Mouse (Mus musculus) hindbrain, embryonic 15.5 days (tissue): ENCODE measurements around the gene Cyp1b1. TPM values are rescaled to one million over a fixed set of nuclear protein-coding genes. Genes with fewer than 3 reads are reported as not detected.

ENCODE experiments used
- ATAC-seq: fragments of 200-750 bp; cut with Nextera tagmentation; 2 replicates; pipeline ENCODE4 v1.8.0; 2017; ENCODE audit warnings: low read depth, moderate number of reproducible peaks, moderate TSS enrichment; ENCODE audit not compliant: low FRiP score
- H3K27ac ChIP-seq: fragments of 300-500 bp; sonication (generic); replicated peaks from 2 replicates; pipeline ENCODE4 v1.5.1; 2015; ENCODE audit warnings: mild to moderate bottlenecking, inconsistent platforms
- H3K27me3 ChIP-seq: fragments of 300-500 bp; sonication (generic); 2 replicates; pipeline ENCODE4 v1.6.1; 2015; ENCODE audit warnings: control low read depth, inconsistent platforms
- H3K36me3 ChIP-seq: fragments of 300-500 bp; sonication (generic); 2 replicates; pipeline ENCODE4 v1.6.1; 2015; ENCODE audit warnings: control low read depth, inconsistent platforms
- H3K4me1 ChIP-seq: fragments of 300-500 bp; sonication (generic); replicated peaks from 2 replicates; pipeline ENCODE4 v1.6.1; 2015; ENCODE audit warnings: control low read depth, inconsistent platforms
- H3K4me2 ChIP-seq: fragments of 300-500 bp; sonication (generic); 2 replicates; pipeline ENCODE4 v1.6.1; 2015; ENCODE audit warnings: moderate library complexity, mild to moderate bottlenecking, inconsistent platforms
- H3K4me3 ChIP-seq: fragments of 300-500 bp; sonication (generic); 2 replicates; pipeline ENCODE4 v1.5.1; 2015; ENCODE audit warnings: mild to moderate bottlenecking, inconsistent platforms
- H3K9ac ChIP-seq: fragments of 300-500 bp; sonication (generic); 2 replicates; pipeline ENCODE4 v1.6.1; 2015; ENCODE audit warnings: inconsistent platforms
- H3K9me3 ChIP-seq: fragments of 300-500 bp; sonication (generic); 2 replicates; pipeline ENCODE4 v1.6.1; 2016; ENCODE audit warnings: control low read depth, inconsistent platforms
- WGBS: fragments of 180-500 bp; shearing (Covaris S2); methylation state at CpG from one replicate; pipeline ENCODE4 v1.1.7; 2015; 5-methylcytosine and 5-hydroxymethylcytosine counted together
- polyA plus RNA-seq: library from polyadenylated mRNA; unstranded; fragments of >200 nt; fragmentation: Nextera tagmentation; extraction: Ambion mirVana; gene quantifications from 2 replicates; pipeline ENCODE4 v1.2.1, GENCODE M21; 2015

Gene Cyp1b1
- polyA plus RNA-seq: 8.1 and 8.7 TPM in 2 replicates

DNA sequence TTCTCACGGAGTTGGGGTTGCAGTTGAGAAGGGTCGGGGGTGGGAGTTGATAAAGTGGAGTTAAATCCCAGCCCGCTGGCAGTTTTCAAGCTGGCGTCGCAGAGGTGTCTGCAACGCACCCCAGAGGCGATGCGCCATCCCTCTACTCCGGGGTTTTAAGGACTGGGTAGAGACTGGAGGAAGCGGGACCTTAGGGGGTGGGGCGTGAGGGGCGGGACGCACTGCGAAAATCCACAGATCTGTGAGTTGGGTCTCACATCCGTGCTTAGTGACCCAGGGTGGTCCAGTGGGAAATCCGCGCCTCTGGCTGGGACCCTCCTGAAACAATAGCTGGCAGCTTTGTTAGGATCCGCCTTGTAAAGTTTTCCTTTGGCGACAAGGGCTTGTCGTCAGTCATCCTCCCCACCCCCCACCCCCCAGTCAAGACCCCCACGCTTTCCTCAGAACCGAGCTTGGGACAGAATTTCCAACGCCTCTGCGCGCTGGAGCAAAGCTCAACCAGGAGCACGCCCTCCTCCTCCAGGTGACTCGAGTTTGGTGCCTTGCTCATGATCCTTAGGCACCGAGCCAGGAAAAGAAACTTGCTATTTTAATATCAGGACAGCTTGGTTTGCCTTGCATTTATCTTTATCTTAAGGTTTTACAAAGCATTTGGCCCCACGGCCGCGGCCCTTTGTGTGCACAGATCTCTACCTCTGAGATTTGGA is at the start of gene Cyp1b1:
Gene Cyp1b1, minus strand, starts transcription at position 131 of the 707 bp plus-strand sequence.
- ATAC-seq: peak; percentile 28
- peak within 1 kb of the TSS; percentile 48 for H3K9ac ChIP-seq
- no peaks in the 10 kb centered on the region for H3K9me3 ChIP-seq
- H3K4me3 ChIP-seq: peak within 1 kb of the TSS; percentile 43
- peaks cover 64% of the 10 kb centered on the region for H3K27me3 ChIP-seq
- H3K4me2 ChIP-seq: peak within 1 kb of the TSS; percentile 93
- H3K36me3 ChIP-seq: no peaks in the 10 kb centered on the region
- WGBS: under 1% methylated on average over 31 of the region's 31 CpGs
- H3K27ac ChIP-seq: no peak within 1 kb of the TSS
- H3K4me1 ChIP-seq: peaks cover 37% of the 10 kb centered on the region

DNA sequence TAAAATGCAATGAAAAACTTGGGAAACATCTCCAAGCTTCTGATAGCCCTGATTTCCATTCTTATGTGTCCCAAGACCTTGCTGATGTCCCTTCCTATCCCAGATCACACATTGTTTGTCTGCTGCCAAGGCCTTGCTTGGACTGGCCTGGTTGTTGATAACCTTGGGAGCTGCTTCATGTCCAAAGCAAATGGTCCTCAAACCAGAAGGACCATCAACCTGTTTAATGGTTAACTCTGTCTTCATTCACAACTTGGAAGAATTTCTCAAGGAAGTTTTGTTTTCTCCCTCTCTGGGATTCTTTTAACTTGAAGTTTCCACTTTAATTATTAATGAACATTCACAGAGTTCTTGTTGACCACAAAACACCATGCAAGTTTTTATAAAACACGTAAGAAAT is 47.0 kb upstream of the Cyp1b1 start:
- Histone ChIP-seq H3K27ac (no peak overlapping the region), H3K4me3 (no peak overlapping the region), H3K9ac (no peak overlapping the region), H3K9me3 (no peaks in the 10 kb centered on the region), H3K27me3 (no peaks in the 10 kb centered on the region), H3K4me2 (no peak overlapping the region), H3K36me3 (no peaks in the 10 kb centered on the region), H3K4me1 (no peaks in the 10 kb centered on the region)
- WGBS: 86% methylated on average over 1 of the region's 1 CpGs
- ATAC-seq: no peak

DNA sequence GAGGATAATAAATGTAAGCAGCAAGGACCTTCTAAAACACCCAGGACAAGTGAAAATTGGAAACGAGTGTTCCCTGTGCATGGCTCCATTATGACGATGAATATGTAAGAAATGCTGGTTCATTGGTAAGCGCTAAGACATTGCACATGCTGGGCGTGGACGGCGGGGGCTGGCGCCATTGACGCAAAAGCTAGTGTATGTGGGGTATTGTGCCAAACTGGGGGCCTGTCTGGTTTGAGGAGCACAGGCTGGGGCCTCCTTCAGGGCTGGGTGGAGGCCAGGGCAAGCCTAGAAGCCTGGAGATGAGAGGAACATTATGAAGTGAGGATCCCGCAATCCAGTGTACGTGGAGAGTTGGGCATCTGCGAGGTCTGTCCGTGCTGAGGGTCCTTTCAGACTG is 39.0 kb upstream of the Cyp1b1 start:
- H3K4me3 ChIP-seq: no peak overlapping the region
- no peak overlapping the region for H3K9ac ChIP-seq
- no peak for ATAC-seq
- no peak overlapping the region for H3K4me2 ChIP-seq
- no peaks in the 10 kb centered on the region for H3K9me3 ChIP-seq
- no peak overlapping the region for H3K27ac ChIP-seq
- 95% methylated on average over 12 of the region's 12 CpGs for WGBS
- H3K27me3 ChIP-seq: no peaks in the 10 kb centered on the region
- H3K36me3 ChIP-seq: no peaks in the 10 kb centered on the region
- 0 out of 2 replicates have a peak, but pooled peaks cover 4% of the 10 kb centered on the region for H3K4me1 ChIP-seq

DNA sequence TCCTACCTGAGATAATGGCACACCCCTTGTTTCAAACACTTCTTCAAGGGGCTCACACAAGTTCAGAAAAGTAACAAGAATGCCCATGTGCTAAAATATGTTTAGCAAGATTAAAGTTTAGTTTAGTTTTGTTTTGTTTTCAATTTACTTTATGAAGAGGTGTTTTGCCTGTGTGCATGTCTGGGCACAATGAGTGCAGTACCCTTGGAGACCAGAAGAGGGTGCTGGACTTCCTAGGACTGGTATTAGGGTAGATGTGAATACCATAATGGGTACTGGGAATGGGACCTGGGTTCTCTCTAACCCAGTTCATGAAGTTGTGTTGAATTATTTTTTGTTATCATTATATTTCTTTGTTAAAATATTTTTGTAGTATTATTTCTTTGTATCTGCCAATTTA is 38.0 kb upstream of the Cyp1b1 start:
- no peak overlapping the region for H3K9ac ChIP-seq
- no peak for ATAC-seq
- H3K27ac ChIP-seq: no peak overlapping the region
- no peak overlapping the region for H3K4me3 ChIP-seq
- H3K4me1 ChIP-seq: 0 out of 2 replicates have a peak, but pooled peaks cover 4% of the 10 kb centered on the region
- H3K4me2 ChIP-seq: no peak overlapping the region
- H3K36me3 ChIP-seq: no peaks in the 10 kb centered on the region
- H3K27me3 ChIP-seq: no peaks in the 10 kb centered on the region
- no peaks in the 10 kb centered on the region for H3K9me3 ChIP-seq

DNA sequence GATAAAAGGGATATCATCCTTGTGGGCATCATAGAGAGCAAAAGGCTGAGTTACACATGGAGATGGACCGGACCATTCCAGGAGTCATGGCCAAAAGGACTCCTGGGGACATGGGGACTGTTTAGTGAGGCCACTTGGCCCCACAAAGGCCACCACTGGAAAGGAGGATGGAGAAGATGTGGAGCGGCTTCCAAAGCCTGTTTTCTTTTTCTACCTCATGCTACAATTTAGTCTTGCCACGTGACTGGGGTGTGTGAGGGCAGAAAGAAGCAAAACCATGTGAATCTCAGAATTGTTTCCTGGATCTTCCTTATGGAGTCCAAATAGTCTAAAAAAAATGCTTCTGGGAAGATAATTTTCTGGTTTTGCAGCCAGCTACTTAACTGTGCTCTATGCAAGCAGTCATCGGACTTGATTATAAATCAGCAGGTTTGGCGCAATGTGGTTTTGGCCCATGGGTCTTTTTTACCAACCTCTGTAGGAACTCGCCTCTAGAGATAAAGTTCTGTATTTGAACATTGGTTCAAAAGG is 36.9 kb upstream of the Cyp1b1 start:
- WGBS: 93% methylated on average over 6 of the region's 6 CpGs
- Histone ChIP-seq H3K9ac (no peak overlapping the region), H3K27me3 (no peaks in the 10 kb centered on the region), H3K27ac (no peak overlapping the region), H3K4me3 (no peak overlapping the region), H3K4me2 (no peak overlapping the region), H3K9me3 (no peaks in the 10 kb centered on the region), H3K36me3 (no peaks in the 10 kb centered on the region), H3K4me1 (0 out of 2 replicates have a peak, but pooled peaks cover 4% of the 10 kb centered on the region)
- no peak for ATAC-seq

DNA sequence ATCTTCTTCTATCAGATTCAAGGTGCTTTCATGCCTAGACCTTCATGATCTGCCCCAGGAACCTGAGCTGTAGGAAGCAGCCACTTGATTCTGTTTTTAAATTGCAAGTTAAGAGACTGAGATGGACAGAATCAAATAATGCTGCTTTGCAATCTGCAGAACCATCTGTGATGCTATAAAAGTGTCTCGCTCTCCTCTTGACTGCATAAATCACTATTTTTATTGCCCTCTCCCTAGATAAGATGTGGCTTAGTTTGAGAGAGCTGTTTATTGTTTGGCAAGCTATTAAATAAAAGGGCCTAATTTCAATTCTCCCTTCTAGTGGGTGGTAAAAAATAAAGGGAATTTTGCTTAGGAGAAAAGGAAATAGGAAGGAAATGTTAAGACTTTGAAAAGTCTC is 34.8 kb upstream of the Cyp1b1 start:
- Histone ChIP-seq H3K9me3 (no peaks in the 10 kb centered on the region), H3K36me3 (no peaks in the 10 kb centered on the region), H3K4me1 (no peaks in the 10 kb centered on the region; the same call in 1 of the 2 replicates), H3K27me3 (no peaks in the 10 kb centered on the region), H3K4me3 (no peak overlapping the region), H3K27ac (no peak overlapping the region), H3K4me2 (no peak overlapping the region), H3K9ac (no peak overlapping the region)
- WGBS: 91% methylated on average over 1 of the region's 1 CpGs
- no peak for ATAC-seq

DNA sequence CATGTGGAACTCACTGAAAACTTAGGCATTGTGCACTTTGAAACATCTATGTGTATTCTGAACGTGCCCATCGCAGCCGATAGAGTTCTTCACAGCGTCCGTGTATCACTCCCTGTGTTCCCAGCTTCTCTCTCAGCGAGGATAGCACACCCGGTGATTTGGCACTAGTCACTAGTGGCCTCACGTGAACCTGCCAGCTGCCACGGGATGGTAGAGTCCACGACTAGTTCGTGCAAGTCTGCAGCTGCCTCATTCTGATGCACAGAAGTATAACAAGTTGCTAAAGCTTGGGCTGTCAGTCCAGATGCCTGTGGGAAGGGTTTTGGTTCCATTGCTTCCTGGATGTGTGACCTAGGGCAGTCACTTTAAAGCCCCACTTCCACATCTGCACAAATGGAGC is 32.1 kb upstream of the Cyp1b1 start:
- WGBS: 69% methylated on average over 11 of the region's 11 CpGs
- H3K9ac ChIP-seq: no peak overlapping the region
- no peak overlapping the region for H3K4me2 ChIP-seq
- H3K9me3 ChIP-seq: no peaks in the 10 kb centered on the region
- H3K27me3 ChIP-seq: no peaks in the 10 kb centered on the region
- no peak for ATAC-seq
- H3K4me1 ChIP-seq: no peaks in the 10 kb centered on the region; the same call in 1 of the 2 replicates
- no peak overlapping the region for H3K27ac ChIP-seq
- H3K36me3 ChIP-seq: no peaks in the 10 kb centered on the region
- H3K4me3 ChIP-seq: no peak overlapping the region

DNA sequence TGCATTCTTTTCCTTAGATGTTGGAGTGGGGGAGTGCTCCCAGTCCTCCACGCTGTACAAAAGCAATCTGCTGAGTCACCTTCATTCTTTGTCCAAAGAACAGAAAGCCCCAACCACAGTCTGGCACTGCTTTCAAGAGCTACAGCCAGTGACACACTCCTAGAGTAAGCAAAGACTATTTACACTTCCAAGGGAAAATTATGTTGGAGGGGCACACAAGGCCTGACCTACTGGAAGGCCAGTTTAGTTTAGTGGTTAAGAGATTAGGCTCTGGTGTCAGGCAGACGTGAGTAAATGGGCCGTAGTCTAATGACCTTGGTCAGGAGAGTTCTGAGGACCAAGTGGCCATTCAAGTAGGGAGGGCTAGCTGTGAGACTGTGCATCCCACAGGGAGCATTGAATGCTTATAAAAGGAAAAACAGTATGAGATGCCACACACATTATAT is 31.3 kb upstream of the Cyp1b1 start:
- H3K9me3 ChIP-seq: no peaks in the 10 kb centered on the region
- no peak overlapping the region for H3K9ac ChIP-seq
- WGBS: 12% methylated on average over 3 of the region's 3 CpGs
- no peak for ATAC-seq
- H3K4me1 ChIP-seq: no peaks in the 10 kb centered on the region; the same call in 1 of the 2 replicates
- H3K27ac ChIP-seq: no peak overlapping the region
- no peaks in the 10 kb centered on the region for H3K27me3 ChIP-seq
- H3K4me2 ChIP-seq: no peak overlapping the region
- no peak overlapping the region for H3K4me3 ChIP-seq
- H3K36me3 ChIP-seq: no peaks in the 10 kb centered on the region

DNA sequence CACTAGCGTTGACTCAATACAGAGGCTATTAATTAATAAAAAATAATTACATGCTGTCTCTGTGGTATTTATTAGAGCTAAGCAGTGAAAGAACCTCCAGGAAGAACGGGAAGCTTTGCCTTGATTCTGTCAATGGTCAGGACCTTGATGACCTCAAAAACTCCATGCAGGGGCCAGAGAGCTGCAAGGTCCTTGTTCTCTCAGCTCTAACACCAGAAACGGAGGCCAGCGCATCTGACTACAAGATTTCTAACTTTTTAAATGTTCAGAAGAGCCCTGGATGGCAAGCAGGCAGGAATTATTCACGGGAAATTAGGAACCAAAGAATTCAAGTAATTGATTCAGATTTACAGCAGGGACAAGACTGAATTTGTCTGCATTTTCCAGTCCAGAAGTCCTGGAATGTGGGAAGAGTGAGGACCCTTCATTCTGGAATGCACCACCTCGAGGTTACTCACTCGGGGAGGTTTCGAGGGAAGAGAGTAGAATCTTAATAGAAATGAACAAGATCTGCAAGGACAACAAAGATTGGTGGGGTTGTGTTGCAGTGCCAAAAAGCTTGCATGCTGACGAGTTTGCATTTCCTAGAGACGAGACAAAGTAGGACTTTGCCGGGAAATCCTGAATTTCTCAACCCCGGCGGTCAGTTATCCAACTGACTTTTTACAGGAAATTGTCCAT is 30.3 kb upstream of the Cyp1b1 start:
- 44% methylated on average over 13 of the region's 13 CpGs for WGBS
- Histone ChIP-seq H3K27me3 (no peaks in the 10 kb centered on the region), H3K27ac (no peak overlapping the region), H3K4me3 (no peak overlapping the region), H3K36me3 (no peaks in the 10 kb centered on the region), H3K4me2 (no peak overlapping the region), H3K9me3 (no peaks in the 10 kb centered on the region), H3K4me1 (no peaks in the 10 kb centered on the region; the same call in 1 of the 2 replicates), H3K9ac (no peak overlapping the region)
- no peak for ATAC-seq

DNA sequence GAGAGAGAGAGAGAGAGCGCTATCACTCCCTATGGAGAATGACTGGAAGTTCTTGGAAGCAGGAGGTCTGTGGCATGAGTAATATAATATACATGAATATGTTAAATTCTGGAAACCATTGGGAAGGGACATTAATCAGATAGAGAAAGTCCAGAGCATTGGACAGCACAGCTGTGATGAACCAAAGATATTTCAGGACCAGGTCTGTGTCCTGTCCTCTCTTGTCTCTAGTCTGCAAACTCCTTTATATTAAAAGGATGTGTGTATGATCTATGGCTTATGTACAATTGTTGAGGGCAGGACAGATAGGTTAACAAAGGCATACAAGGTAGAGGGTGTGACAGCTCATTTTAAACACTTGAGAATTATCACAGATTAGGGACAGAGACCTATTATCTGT is 28.6 kb upstream of the Cyp1b1 start:
- H3K27me3 ChIP-seq: no peaks in the 10 kb centered on the region
- 82% methylated on average over 1 of the region's 1 CpGs for WGBS
- H3K4me1 ChIP-seq: no peaks in the 10 kb centered on the region; the same call in 1 of the 2 replicates
- no peak overlapping the region for H3K27ac ChIP-seq
- H3K9ac ChIP-seq: no peak overlapping the region
- no peak for ATAC-seq
- H3K36me3 ChIP-seq: no peaks in the 10 kb centered on the region
- no peak overlapping the region for H3K4me3 ChIP-seq
- H3K4me2 ChIP-seq: no peak overlapping the region
- no peaks in the 10 kb centered on the region for H3K9me3 ChIP-seq

DNA sequence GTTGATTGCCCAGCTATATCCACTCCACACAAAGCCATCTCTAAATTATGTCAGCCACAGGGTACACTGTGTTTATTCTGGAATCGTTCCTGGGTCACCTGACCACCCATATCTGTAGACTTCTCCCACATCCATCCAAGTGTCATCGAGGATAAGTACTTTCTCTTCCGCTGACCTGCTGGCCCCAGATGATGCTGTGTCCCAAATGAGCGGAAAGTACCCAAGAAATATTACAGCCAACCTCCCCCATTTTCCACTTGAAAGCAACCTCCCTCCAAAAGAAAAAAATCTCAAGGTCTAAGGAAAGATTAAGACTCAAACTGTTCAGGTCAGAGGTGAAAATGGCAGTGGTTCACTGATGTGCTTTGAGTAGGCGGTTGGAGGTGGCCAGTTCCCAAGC is 27.8 kb upstream of the Cyp1b1 start:
- Histone ChIP-seq H3K4me1 (no peaks in the 10 kb centered on the region; the same call in 1 of the 2 replicates), H3K27me3 (no peaks in the 10 kb centered on the region), H3K9ac (no peak overlapping the region), H3K4me3 (no peak overlapping the region), H3K36me3 (no peaks in the 10 kb centered on the region), H3K9me3 (no peaks in the 10 kb centered on the region), H3K27ac (no peak overlapping the region), H3K4me2 (no peak overlapping the region)
- WGBS: 82% methylated on average over 5 of the region's 5 CpGs
- ATAC-seq: no peak

DNA sequence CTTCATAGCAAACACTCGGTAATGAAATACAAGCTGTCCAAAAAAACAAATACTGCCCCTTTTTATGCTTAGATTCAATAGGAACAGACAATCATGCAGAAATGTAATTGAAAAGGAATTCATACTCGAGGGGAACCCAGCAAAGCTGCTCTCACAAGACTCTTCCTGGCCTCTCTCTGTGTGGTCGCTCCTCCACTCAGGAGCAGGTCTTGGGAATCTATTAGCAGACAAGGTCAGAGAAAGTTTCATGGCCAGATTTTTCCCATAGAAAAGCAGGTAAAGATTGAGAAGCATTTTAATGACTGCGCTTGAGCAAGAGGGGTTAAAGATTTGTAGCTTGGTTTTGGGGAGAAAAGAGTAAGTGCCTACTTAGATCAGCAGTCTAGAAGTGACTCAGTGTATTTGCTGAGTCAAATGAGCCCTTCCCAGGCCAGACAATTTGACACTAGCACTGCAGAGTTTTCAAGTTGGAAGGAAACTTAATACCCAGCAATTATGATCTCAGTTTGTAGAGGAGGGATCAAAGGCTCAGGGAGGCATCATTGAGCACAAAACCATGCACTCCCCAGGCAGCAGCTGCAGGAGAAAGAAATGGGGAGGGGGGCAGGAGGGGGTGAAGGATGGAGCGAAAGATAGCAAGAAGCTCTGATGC is 24.1 kb upstream of the Cyp1b1 start:
- Histone ChIP-seq H3K9me3 (no peaks in the 10 kb centered on the region), H3K27ac (no peak overlapping the region), H3K4me3 (no peak overlapping the region), H3K4me1 (no peaks in the 10 kb centered on the region), H3K36me3 (no peaks in the 10 kb centered on the region), H3K27me3 (no peaks in the 10 kb centered on the region), H3K4me2 (no peak overlapping the region), H3K9ac (no peak overlapping the region)
- ATAC-seq: no peak
- WGBS: 65% methylated on average over 5 of the region's 5 CpGs
